ENCODE assay signal across 16 mouse cellular contexts in the genomic region with DNA sequence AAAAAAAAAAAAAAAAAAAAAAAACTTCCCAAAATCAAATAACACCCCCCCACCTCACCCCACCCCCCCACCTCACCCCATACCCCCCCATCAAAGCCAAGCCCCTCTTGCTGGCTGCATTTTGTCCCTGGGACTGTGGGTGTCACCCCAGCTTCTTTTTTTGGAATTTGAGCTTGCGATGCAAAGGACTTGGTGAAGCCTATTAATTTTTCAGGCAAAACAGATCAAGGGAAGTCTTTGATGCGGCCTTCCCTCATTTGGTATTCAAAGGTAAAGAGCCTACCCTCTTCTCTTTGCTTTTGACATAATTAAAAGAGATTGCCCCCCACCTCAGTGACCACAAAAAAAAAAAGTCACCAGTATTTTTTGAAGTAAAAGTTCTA. TPM values are rescaled to one million over a fixed set of nuclear protein-coding genes. Genes with fewer than 3 reads are reported as not detected.
DNase-seq lines count a peak whose midpoint lies in the region; ATAC-seq and TF ChIP-seq lines count a peak whose summit lies in the region.
"Had no signal": no experiment of that assay in that cellular context is flagged by ENCODE, and none has a peak within 500 bp of the region (broad histone marks: within the 10 kb centered on the region; RNA-seq: fewer than 3 reads in every experiment).

No protein-coding gene starts in this region.

- peaks cover 59% of the 10 kb centered on the region for H3K4me1 ChIP-seq in forebrain, embryonic 13.5 days
- no peaks in the 10 kb centered on the region for H3K4me1 ChIP-seq in forebrain, postnatal 0 days (ENCODE audit: insufficient read depth)
- H3K4me1 ChIP-seq in midbrain, embryonic 13.5 days (replicated peaks) = peaks cover 47% of the 10 kb centered on the region

- H3K36me3 ChIP-seq in forebrain, embryonic 13.5 days (ENCODE audit: poor library complexity, severe bottlenecking) = no peaks in the 10 kb centered on the region
- H3K36me3 ChIP-seq in forebrain, postnatal 0 days (ENCODE audit: insufficient read depth) = no peaks in the 10 kb centered on the region
- no peaks in the 10 kb centered on the region for H3K36me3 ChIP-seq in midbrain, embryonic 13.5 days
- H3K36me3 ChIP-seq: embryonic facial prominence, embryonic 10.5 days; neural tube, embryonic 15.5 days had no signal

- no peak overlapping the region for H3K4me2 ChIP-seq in forebrain, embryonic 13.5 days
- H3K4me2 ChIP-seq in forebrain, postnatal 0 days (ENCODE audit: low read depth) = no peak overlapping the region
- H3K4me2 ChIP-seq in midbrain, embryonic 13.5 days (replicated peaks) = no peak overlapping the region
- H3K4me2 ChIP-seq: liver, embryonic 11.5 days; lung, embryonic 14.5 days; neural tube, embryonic 15.5 days had no signal

- no peak overlapping the region for H3K9ac ChIP-seq in forebrain, embryonic 13.5 days
- no peak overlapping the region for H3K9ac ChIP-seq in forebrain, postnatal 0 days
- no peak overlapping the region for H3K9ac ChIP-seq in midbrain, embryonic 13.5 days (replicated peaks)
- H3K9ac ChIP-seq: lung, embryonic 14.5 days; neural tube, embryonic 15.5 days had no signal

- no peaks in the 10 kb centered on the region for H3K9me3 ChIP-seq in forebrain, embryonic 13.5 days (replicated peaks)
- no peaks in the 10 kb centered on the region for H3K9me3 ChIP-seq in forebrain, postnatal 0 days (ENCODE audit: low read length)
- H3K9me3 ChIP-seq in midbrain, embryonic 13.5 days = no peaks in the 10 kb centered on the region
- H3K9me3 ChIP-seq: embryonic facial prominence, embryonic 10.5 days; neural tube, embryonic 15.5 days had no signal

- no peak for TF ChIP-seq CTCF in forebrain, postnatal 0 days (IDR thresholded peaks at IDR 0.05; ENCODE audit: low read depth)

- H3K27me3 ChIP-seq in forebrain, embryonic 13.5 days = peaks cover 58% of the 10 kb centered on the region
- peaks cover 50% of the 10 kb centered on the region for H3K27me3 ChIP-seq in forebrain, postnatal 0 days (ENCODE audit: insufficient read depth, low read length)
- H3K27me3 ChIP-seq in midbrain, embryonic 13.5 days = peaks cover 66% of the 10 kb centered on the region

- ATAC-seq in forebrain, embryonic 13.5 days = no peak
- ATAC-seq in forebrain, postnatal 0 days = no peak
- ATAC-seq in midbrain, embryonic 13.5 days = no peak

- DNase-seq in forebrain, postnatal 0 days = no peak
- peak; percentile 73 for DNase-seq in brain, adult 2 months (ENCODE audit: low read depth, low spot score)
- peak; percentile 66 for DNase-seq in cerebellum, adult 9-11 months
- no peak for DNase-seq in kidney, postnatal 10 days
- DNase-seq in ovary, postnatal 10 days (ENCODE audit: low spot score) = no peak
- DNase-seq: adrenal gland, adult 2 months; kidney, adult 18-20 months; kidney, postnatal 25 days; lung, embryonic 14.5 days had no signal

- WGBS in forebrain, embryonic 13.5 days = 28% methylated on average over 2 of the region's 2 CpGs
- WGBS in forebrain, postnatal 0 days = 41% methylated on average over 2 of the region's 2 CpGs
- WGBS in midbrain, embryonic 13.5 days = 14% methylated on average over 2 of the region's 2 CpGs

- 0 out of 2 replicates have a peak overlapping the region, but pooled peaks have one; percentile 65 for H3K27ac ChIP-seq in forebrain, embryonic 13.5 days
- H3K27ac ChIP-seq in forebrain, postnatal 0 days (ENCODE audit: low read depth, low read length) = no peak overlapping the region
- peak overlapping the region; percentile 51; the same call in 1 of the 2 replicates for H3K27ac ChIP-seq in midbrain, embryonic 13.5 days
- H3K27ac ChIP-seq: embryonic facial prominence, embryonic 10.5 days; macrophage had no signal

- no peak overlapping the region for H3K4me3 ChIP-seq in forebrain, embryonic 13.5 days
- no peak overlapping the region for H3K4me3 ChIP-seq in forebrain, postnatal 0 days (ENCODE audit: low read depth, low read length)
- no peak overlapping the region for H3K4me3 ChIP-seq in midbrain, embryonic 13.5 days (replicated peaks)
- H3K4me3 ChIP-seq: embryonic facial prominence, embryonic 10.5 days; erythroblast, embryonic 14.5 days; neural tube, embryonic 15.5 days had no signal

RNA-seq across cellular contexts. Expression of gene Clybl, which starts 44.6 kb away (rescaled TPM):
- 21.0 and 22.9 TPM in 2 replicates for polyA plus RNA-seq in forebrain, embryonic 13.5 days (2015; fragmentation: Nextera tagmentation; extraction: Ambion mirVana)
- 10.6 TPM in 2 replicates for total RNA-seq in forebrain, postnatal 0 days (2014; rRNA removed)
- polyA plus RNA-seq in forebrain, postnatal 0 days (2015; fragmentation: Nextera tagmentation; extraction: Ambion mirVana) = 15.8 and 21.0 TPM in 2 replicates
- polyA plus RNA-seq in midbrain, embryonic 13.5 days (2015; fragmentation: Nextera tagmentation; extraction: Ambion mirVana) = 23.9 and 24.1 TPM in 2 replicates

Comparison
In these comparisons a context has a peak if more than half of its experiments do, and no peak if none do; other contexts are left out.
1. DNase-seq: peak in brain, adult 2 months (single experiment) and cerebellum, adult 9-11 months (single experiment); none in forebrain, postnatal 0 days (single experiment), kidney, postnatal 10 days (single experiment) and ovary, postnatal 10 days (single experiment).